Mouse (Mus musculus): Measurements from ENCODE around the gene Fuk. TPM values are rescaled to one million over a fixed set of nuclear protein-coding genes. Genes with fewer than 3 reads are reported as not detected.

The Fuk gene
- polyA plus RNA-seq, 1 experiment from 2014 or later, result 7.1 TPM

Other genes with a start within 250 kb of the Fuk start
- 51.8 and 62.3 TPM in 2 replicates for gene Mtss1l, start 181.0 kb downstream of the Fuk start, polyA plus RNA-seq (2015; fragmentation: Nextera tagmentation; extraction: Ambion mirVana)
- 5.8 and 7.8 TPM in 2 replicates for gene Il34, start 96.6 kb downstream of the Fuk start, polyA plus RNA-seq (2015; fragmentation: Nextera tagmentation; extraction: Ambion mirVana)
- gene Cog4, start 55.9 kb downstream of the Fuk start, polyA plus RNA-seq (2015; fragmentation: Nextera tagmentation; extraction: Ambion mirVana), result 70.7 and 75.4 TPM in 2 replicates
- 90.7 and 94.2 TPM in 2 replicates for gene Sf3b3, start 55.7 kb downstream of the Fuk start, polyA plus RNA-seq (2015; fragmentation: Nextera tagmentation; extraction: Ambion mirVana)
- gene St3gal2, start 17.4 kb upstream of the Fuk start, polyA plus RNA-seq (2015; fragmentation: Nextera tagmentation; extraction: Ambion mirVana), result 26.8 and 30.3 TPM in 2 replicates
- gene Ddx19a, start 95.3 kb upstream of the Fuk start, polyA plus RNA-seq (2015; fragmentation: Nextera tagmentation; extraction: Ambion mirVana), result 10.8 and 12.4 TPM in 2 replicates
- 6.2 and 7.5 TPM in 2 replicates for gene Ddx19b, start 129.3 kb upstream of the Fuk start, polyA plus RNA-seq (2015; fragmentation: Nextera tagmentation; extraction: Ambion mirVana)
- gene Aars, start 130.7 kb upstream of the Fuk start, polyA plus RNA-seq (2015; fragmentation: Nextera tagmentation; extraction: Ambion mirVana), result 86.5 and 88.3 TPM in 2 replicates
- gene Exosc6, start 153.9 kb upstream of the Fuk start, polyA plus RNA-seq (2015; fragmentation: Nextera tagmentation; extraction: Ambion mirVana), result not detected in 2 replicates
- gene Clec18a, start 189.9 kb upstream of the Fuk start, polyA plus RNA-seq (2015; fragmentation: Nextera tagmentation; extraction: Ambion mirVana), result 0.52 and 0.92 TPM in 2 replicates
- 10.2 and 11.0 TPM in 2 replicates for gene Pdpr, start 192.1 kb upstream of the Fuk start, polyA plus RNA-seq (2015; fragmentation: Nextera tagmentation; extraction: Ambion mirVana)

Measured in hindbrain, embryonic 15.5 days (tissue).